Comparison of ENCODE assay signal across 17 mouse cellular contexts in genomic region chr15:8785537-8785936, GRCm38 (mm10).
DNase-seq lines count a peak whose midpoint lies in the region; ATAC-seq lines count a peak whose summit lies in the region.
"Had no signal": no experiment of that assay in that cellular context is flagged by ENCODE, and none has a peak within 500 bp of the region (broad histone marks: within the 10 kb centered on the region; RNA-seq: fewer than 3 reads in every experiment).

No protein-coding gene starts in this region.

- peak overlapping the region; percentile 58 for H3K27ac ChIP-seq in embryonic facial prominence, embryonic 14.5 days (replicated peaks; ENCODE audit: low read depth, low read length)
- no peak overlapping the region for H3K27ac ChIP-seq in embryonic facial prominence, embryonic 10.5 days (replicated peaks)
- H3K27ac ChIP-seq in forebrain, embryonic 16.5 days (ENCODE audit: low read length) = peak overlapping the region; percentile 51; the same call in 1 of the 2 replicates
- H3K27ac ChIP-seq: embryonic facial prominence, embryonic 12.5 days; heart, adult 2 months; liver, embryonic 14.5 days; neural tube, embryonic 12.5 days; stomach, postnatal 0 days had no signal

- no peak overlapping the region for H3K4me3 ChIP-seq in embryonic facial prominence, embryonic 14.5 days (ENCODE audit: low read depth, low read length)
- H3K4me3 ChIP-seq in embryonic facial prominence, embryonic 10.5 days = no peak overlapping the region
- H3K4me3 ChIP-seq in forebrain, embryonic 16.5 days (replicated peaks; ENCODE audit: low read length) = no peak overlapping the region
- H3K4me3 ChIP-seq: embryonic facial prominence, embryonic 12.5 days; heart, adult 2 months; neural tube, embryonic 12.5 days had no signal

- H3K36me3 ChIP-seq in embryonic facial prominence, embryonic 14.5 days (ENCODE audit: control insufficient read depth, insufficient read depth, low read length) = no peaks in the 10 kb centered on the region
- H3K36me3 ChIP-seq in embryonic facial prominence, embryonic 10.5 days (replicated peaks) = no peaks in the 10 kb centered on the region
- H3K36me3 ChIP-seq in forebrain, embryonic 16.5 days (ENCODE audit: control insufficient read depth, insufficient read depth) = no peaks in the 10 kb centered on the region
- H3K36me3 ChIP-seq: embryonic facial prominence, embryonic 12.5 days; neural tube, embryonic 12.5 days had no signal

- no peak overlapping the region for H3K4me2 ChIP-seq in embryonic facial prominence, embryonic 14.5 days (ENCODE audit: low read depth, low read length)
- H3K4me2 ChIP-seq in forebrain, embryonic 16.5 days (ENCODE audit: low read length) = no peak overlapping the region
- H3K4me2 ChIP-seq: embryonic facial prominence, embryonic 12.5 days; neural tube, embryonic 12.5 days had no signal

- intact Hi-C loops in left cerebral cortex, postnatal 4 days (cut with DNase I) = no loop called here

- peak; percentile 73 for ATAC-seq in embryonic facial prominence, embryonic 14.5 days (ENCODE audit: low read depth)
- ATAC-seq in forebrain, embryonic 16.5 days = peak; percentile 21; the same call in 1 of the 2 replicates
- ATAC-seq: intestine, postnatal 0 days had no signal

- no peaks in the 10 kb centered on the region for H3K9me3 ChIP-seq in embryonic facial prominence, embryonic 14.5 days (ENCODE audit: control insufficient read depth, low read length)
- H3K9me3 ChIP-seq in embryonic facial prominence, embryonic 10.5 days = no peaks in the 10 kb centered on the region
- no peaks in the 10 kb centered on the region for H3K9me3 ChIP-seq in forebrain, embryonic 16.5 days (ENCODE audit: control insufficient read depth, low read length)
- H3K9me3 ChIP-seq: embryonic facial prominence, embryonic 12.5 days; neural tube, embryonic 12.5 days had no signal

- no peaks in the 10 kb centered on the region for H3K27me3 ChIP-seq in embryonic facial prominence, embryonic 14.5 days (replicated peaks; ENCODE audit: control insufficient read depth, insufficient read depth, low read length)
- H3K27me3 ChIP-seq in embryonic facial prominence, embryonic 10.5 days (replicated peaks; ENCODE audit: low read depth, poor library complexity, severe bottlenecking) = no peaks in the 10 kb centered on the region
- no peaks in the 10 kb centered on the region for H3K27me3 ChIP-seq in forebrain, embryonic 16.5 days (replicated peaks; ENCODE audit: control insufficient read depth, insufficient read depth, low read length)
- H3K27me3 ChIP-seq: CH12.LX; embryonic facial prominence, embryonic 12.5 days; neural tube, embryonic 12.5 days had no signal

- H3K4me1 ChIP-seq in embryonic facial prominence, embryonic 14.5 days (ENCODE audit: control insufficient read depth, insufficient read depth, low read length) = no peaks in the 10 kb centered on the region
- no peaks in the 10 kb centered on the region for H3K4me1 ChIP-seq in embryonic facial prominence, embryonic 10.5 days
- peaks cover 19% of the 10 kb centered on the region for H3K4me1 ChIP-seq in forebrain, embryonic 16.5 days (replicated peaks; ENCODE audit: control insufficient read depth, insufficient read depth, low read length)

- 49% methylated on average over 6 of the region's 6 CpGs for WGBS in embryonic facial prominence, embryonic 14.5 days
- 80% methylated on average over 6 of the region's 6 CpGs for WGBS in embryonic facial prominence, embryonic 10.5 days
- 21% methylated on average over 6 of the region's 6 CpGs for WGBS in forebrain, embryonic 16.5 days

- peak; percentile 69 for DNase-seq in embryonic facial prominence, embryonic 14.5 days (ENCODE audit: low spot score)
- DNase-seq in embryonic facial prominence, embryonic 10.5 days (ENCODE audit: low spot score) = no peak
- DNase-seq in left cerebral cortex, postnatal 4 days = peak; percentile 18
- DNase-seq in left cerebral cortex, adult 9 months (ENCODE audit: low spot score in 2 of 2) = no peak
- peak; percentile 38 for DNase-seq in Muller cell, postnatal 12 days (ENCODE audit: inconsistent ontology term)
- no peak for DNase-seq in B cell, adult 2 months
- no peak for DNase-seq in cerebellum, adult 11 months
- DNase-seq: cerebellum, adult 9-11 months; gastrocnemius, postnatal 25 days; heart, adult 2 months had no signal

- H3K9ac ChIP-seq in embryonic facial prominence, embryonic 14.5 days (ENCODE audit: low read depth, low read length) = no peak overlapping the region
- no peak overlapping the region for H3K9ac ChIP-seq in forebrain, embryonic 16.5 days (replicated peaks; ENCODE audit: low read depth, low read length)
- H3K9ac ChIP-seq: embryonic facial prominence, embryonic 12.5 days; liver, embryonic 14.5 days; neural tube, embryonic 12.5 days had no signal

Comparison
In these comparisons a context has a peak if more than half of its experiments do, and no peak if none do; other contexts are left out.
1. DNase-seq: peak in embryonic facial prominence, embryonic 14.5 days (single experiment), left cerebral cortex, postnatal 4 days (single experiment) and Muller cell, postnatal 12 days (single experiment); none in embryonic facial prominence, embryonic 10.5 days (single experiment), left cerebral cortex, adult 9 months (0 of 2), B cell, adult 2 months (0 of 2) and cerebellum, adult 11 months (single experiment).